Mouse (Mus musculus) inflammation-experienced regulatory T-cells, adult 6 months (primary cell): ENCODE data around the gene Kctd20. TPM values are rescaled to one million over a fixed set of nuclear protein-coding genes. Genes with fewer than 3 reads are reported as not detected.

ENCODE experiments used
- ATAC-seq: one replicate; pipeline ENCODE4 v1.8.0; 2017
- polyA plus RNA-seq, 3 experiments: library from polyadenylated mRNA; unstranded; fragments of 100-300 nt; shearing (Covaris generic); gene quantifications; one replicate each; pipeline ENCODE4 v1.2.1; 2017

The Kctd20 gene
- polyA plus RNA-seq, 3 experiments from 2014 or later, result 34.6 to 46.0 (median 39.5) TPM

GRCm38 (mm10) chr17:28932274-28932673 lies 19.5 kb upstream of the Kctd20 start:
- ATAC-seq, result no peak

- ATAC-seq, result no peak
These were observed 17.4 kb upstream of the Kctd20 start for GRCm38 (mm10) chr17:28934120-28934916.

- no peak for ATAC-seq
These were observed 15.6 kb upstream of the Kctd20 start for GRCm38 (mm10) chr17:28936133-28936532.

GRCm38 (mm10) chr17:28936622-28937345 lies 15.0 kb upstream of the Kctd20 start:
- no peak for ATAC-seq

GRCm38 (mm10) chr17:28940776-28941555 lies 10.8 kb upstream of the Kctd20 start:
- no peak for ATAC-seq

- no peak for ATAC-seq
These were observed 9.6 kb upstream of the Kctd20 start for GRCm38 (mm10) chr17:28942101-28942500.

GRCm38 (mm10) chr17:28943740-28944139 lies 8.0 kb upstream of the Kctd20 start, which contains the start of gene Pxt1:
Gene Pxt1 (minus strand): TSS chr17:28943840.
- no peak for ATAC-seq

GRCm38 (mm10) chr17:28944481-28944880 lies 7.3 kb upstream of the Kctd20 start:
- no peak for ATAC-seq

- no peak for ATAC-seq
These were observed 4.5 kb upstream of the Kctd20 start for GRCm38 (mm10) chr17:28947011-28947939.

- no peak for ATAC-seq
These were observed 3.1 kb upstream of the Kctd20 start for GRCm38 (mm10) chr17:28948661-28949060.

- no peak for ATAC-seq
These were observed 999 bp upstream of the Kctd20 start for GRCm38 (mm10) chr17:28950751-28951150.

- peak; percentile 51 for ATAC-seq
These were observed 1.5 kb downstream of the Kctd20 start for GRCm38 (mm10) chr17:28953251-28953650.

- ATAC-seq, result no peak
These were observed 2.7 kb downstream of the Kctd20 start for GRCm38 (mm10) chr17:28954416-28954815.

GRCm38 (mm10) chr17:28960597-28960996 lies 8.8 kb downstream of the Kctd20 start:
- ATAC-seq, result no peak

- ATAC-seq, result no peak
These were observed 9.8 kb downstream of the Kctd20 start for GRCm38 (mm10) chr17:28961596-28961995.

- ATAC-seq, result peak; percentile 64
These were observed 15.4 kb downstream of the Kctd20 start for GRCm38 (mm10) chr17:28967021-28967610.

- ATAC-seq, result no peak
These were observed 18.4 kb downstream of the Kctd20 start for GRCm38 (mm10) chr17:28970122-28970521.

GRCm38 (mm10) chr17:28979091-28979490 lies 27.3 kb downstream of the Kctd20 start:
- no peak for ATAC-seq

GRCm38 (mm10) chr17:28981081-28981480 lies 29.3 kb downstream of the Kctd20 start:
- no peak for ATAC-seq

- no peak for ATAC-seq
These were observed 30.8 kb downstream of the Kctd20 start for GRCm38 (mm10) chr17:28982591-28982990.

GRCm38 (mm10) chr17:28984724-28985420 lies 33.1 kb downstream of the Kctd20 start:
- no peak for ATAC-seq
